Mouse (Mus musculus): Measurements from ENCODE around the gene Slc37a4. TPM values are rescaled to one million over a fixed set of nuclear protein-coding genes. Genes with fewer than 3 reads are reported as not detected.
"Not testable (repeated sequence)": the region's sequence is repeated elsewhere in the genome, so short reads cannot be mapped to it uniquely, and the experiment has no call there.

The Slc37a4 gene
- polyA plus RNA-seq, 1 experiment: 90.4 TPM

DNA sequence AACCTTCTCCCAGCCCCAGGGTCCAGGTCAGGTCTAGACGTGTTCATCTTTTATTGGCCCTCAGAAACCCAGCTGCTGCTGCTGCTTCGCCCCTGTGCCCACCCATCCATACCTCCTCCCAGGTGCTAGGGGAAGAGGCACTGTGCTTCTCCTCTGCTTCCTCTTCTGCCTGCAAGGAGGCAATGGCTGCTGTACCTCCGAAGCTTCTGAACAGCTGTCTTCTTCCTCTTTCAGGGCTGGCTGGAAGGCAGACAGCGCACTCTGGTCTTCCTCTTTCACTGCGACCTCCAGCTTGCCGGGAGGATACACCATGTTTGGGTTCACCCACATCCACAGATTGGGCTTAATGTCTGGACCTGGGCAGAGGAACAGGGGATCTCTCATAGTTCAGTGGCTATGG lies 39.1 kb downstream of the Slc37a4 start:
- DNase-seq (ENCODE audit: low read depth): no peak

DNA sequence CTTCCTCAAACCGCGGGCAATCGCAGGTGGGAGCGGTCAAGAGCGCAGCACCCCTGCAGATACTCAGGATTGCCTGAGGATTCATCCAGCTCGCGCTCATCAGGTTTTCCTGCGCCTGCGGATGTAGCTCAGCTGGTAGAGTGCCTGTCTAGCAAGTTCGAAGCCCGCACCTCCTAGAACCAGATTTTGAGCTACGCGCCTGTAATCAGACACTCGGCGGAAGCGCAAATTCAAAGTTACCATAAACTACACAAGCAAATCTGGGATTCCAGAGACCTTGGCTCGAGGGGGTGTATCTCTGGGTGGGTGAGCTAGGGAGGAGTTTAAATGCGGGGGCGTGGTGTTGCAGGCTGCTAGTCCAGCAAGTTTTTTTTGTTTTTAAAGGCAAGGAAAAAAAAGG lies 44.3 kb downstream of the Slc37a4 start, which contains the start of gene Foxr1:
Gene Foxr1 (minus strand): TSS at position 176 of the 400 bp plus-strand sequence.
- DNase-seq (ENCODE audit: low read depth): no peak

DNA sequence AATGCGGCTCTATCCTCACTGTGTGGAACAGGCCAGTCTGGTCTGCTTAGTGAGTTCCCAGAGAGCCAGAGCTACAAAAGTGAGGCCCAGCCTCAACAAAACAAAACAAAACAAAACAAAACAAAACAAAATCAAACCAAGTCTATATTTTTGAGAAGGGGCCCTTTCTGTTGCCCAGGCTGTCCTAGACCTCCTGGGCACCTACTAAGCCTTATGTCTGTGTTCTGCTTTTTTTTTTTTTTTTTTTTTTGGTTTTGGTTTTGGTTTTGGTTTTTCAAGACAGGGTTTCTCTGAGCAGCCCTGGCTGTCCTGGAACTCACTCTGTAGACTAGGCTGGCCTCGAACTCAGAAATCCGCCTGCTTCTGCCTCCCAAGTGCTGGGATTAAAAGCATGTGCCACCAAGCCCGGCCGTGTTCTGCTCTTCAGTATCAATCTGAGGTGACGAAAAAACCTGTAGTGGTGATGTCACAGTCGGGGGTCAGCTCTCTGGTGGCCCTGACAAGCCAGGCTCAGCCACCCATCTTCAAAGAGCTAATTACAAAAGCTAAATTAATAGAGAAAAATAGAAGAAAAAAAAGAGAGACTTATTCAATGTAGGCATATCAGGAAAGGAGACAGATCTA lies 47.9 kb downstream of the Slc37a4 start:
- DNase-seq (ENCODE audit: low read depth): not testable (repeated sequence)

GRCm38 (mm10) chr9:44450387-44450786 lies 53.7 kb downstream of the Slc37a4 start:
- DNase-seq (ENCODE audit: low read depth): no peak

Other genes with a start within 250 kb of the Slc37a4 start
- 12.2 and 14.1 TPM in 2 replicates for gene Cbl, start 162.8 kb upstream of the Slc37a4 start, polyA plus RNA-seq (2012; rRNA removed)
- gene Ccdc153, start 156.2 kb upstream of the Slc37a4 start, polyA plus RNA-seq (2012; rRNA removed): 6.6 and 6.9 TPM in 2 replicates
- gene Pdzd3, start 145.4 kb upstream of the Slc37a4 start, polyA plus RNA-seq (2012; rRNA removed): 1.4 and 2.3 TPM in 2 replicates
- gene Nlrx1, start 128.3 kb upstream of the Slc37a4 start, polyA plus RNA-seq (2012; rRNA removed): 22.9 and 28.3 TPM in 2 replicates
- gene Abcg4, start 108.2 kb upstream of the Slc37a4 start, polyA plus RNA-seq (2012; rRNA removed): 4.9 and 6.6 TPM in 2 replicates
- 25.4 and 39.6 TPM in 2 replicates for gene Hinfp, start 91.2 kb upstream of the Slc37a4 start, polyA plus RNA-seq (2012; rRNA removed)
- 51.5 and 52.0 TPM in 2 replicates for gene C2cd2l, start 76.6 kb upstream of the Slc37a4 start, polyA plus RNA-seq (2012; rRNA removed)
- gene Dpagt1, start 70.8 kb upstream of the Slc37a4 start, polyA plus RNA-seq (2012; rRNA removed): 54.1 and 58.4 TPM in 2 replicates
- 52.0 and 59.0 TPM in 2 replicates for gene H2afx, start 62.2 kb upstream of the Slc37a4 start, polyA plus RNA-seq (2012; rRNA removed)
- 65.2 and 74.7 TPM in 2 replicates for gene Hmbs, start 52.6 kb upstream of the Slc37a4 start, polyA plus RNA-seq (2012; rRNA removed)
- 42.6 and 46.1 TPM in 2 replicates for gene Vps11, start 35.2 kb upstream of the Slc37a4 start, polyA plus RNA-seq (2012; rRNA removed)
- 124 and 158 TPM in 2 replicates for gene Hyou1, start 17.4 kb upstream of the Slc37a4 start, polyA plus RNA-seq (2012; rRNA removed)
- 255 and 355 TPM in 2 replicates for gene Rps25, start 10.3 kb downstream of the Slc37a4 start, polyA plus RNA-seq (2012; rRNA removed)
- 63.4 and 83.7 TPM in 2 replicates for gene Trappc4, start 10.7 kb downstream of the Slc37a4 start, polyA plus RNA-seq (2012; rRNA removed)
- gene Ccdc84, start 21.7 kb downstream of the Slc37a4 start, polyA plus RNA-seq (2012; rRNA removed): 25.4 and 35.0 TPM in 2 replicates
- gene Foxr1, start 44.3 kb downstream of the Slc37a4 start, polyA plus RNA-seq (2012; rRNA removed): 0.05 TPM in 1 of 2 replicates, not detected in the other
- 5.7 and 7.3 TPM in 2 replicates for gene Upk2, start 58.1 kb downstream of the Slc37a4 start, polyA plus RNA-seq (2012; rRNA removed)
- 31.3 and 54.0 TPM in 2 replicates for gene Bcl9l, start 86.0 kb downstream of the Slc37a4 start, polyA plus RNA-seq (2012; rRNA removed)
- gene Cxcr5, start 165.0 kb downstream of the Slc37a4 start, polyA plus RNA-seq (2012; rRNA removed): 0.88 and 1.2 TPM in 2 replicates
- gene Ddx6, start 208.0 kb downstream of the Slc37a4 start, polyA plus RNA-seq (2012; rRNA removed): 22.8 and 32.0 TPM in 2 replicates